Mouse (Mus musculus) cerebellum, adult 2 months (tissue): ENCODE data around the gene Zfp334.

Experiments used
- CTCF ChIP-seq: fragments of 200-500 bp; IDR thresholded peaks from 2 replicates; pipeline ENCODE4 v1.5.1; 2011; ENCODE audit warnings: low read depth, mild to moderate bottlenecking, control low read depth, low read length, moderate library complexity, borderline replicate concordance; ENCODE audit not compliant: insufficient read depth
- POLR2A ChIP-seq: fragments of 200-500 bp; IDR thresholded peaks from 2 replicates; pipeline ENCODE4 v1.6.1; 2011; ENCODE audit warnings: low read length, control low read depth, borderline replicate concordance; ENCODE audit not compliant: insufficient read depth

DNA sequence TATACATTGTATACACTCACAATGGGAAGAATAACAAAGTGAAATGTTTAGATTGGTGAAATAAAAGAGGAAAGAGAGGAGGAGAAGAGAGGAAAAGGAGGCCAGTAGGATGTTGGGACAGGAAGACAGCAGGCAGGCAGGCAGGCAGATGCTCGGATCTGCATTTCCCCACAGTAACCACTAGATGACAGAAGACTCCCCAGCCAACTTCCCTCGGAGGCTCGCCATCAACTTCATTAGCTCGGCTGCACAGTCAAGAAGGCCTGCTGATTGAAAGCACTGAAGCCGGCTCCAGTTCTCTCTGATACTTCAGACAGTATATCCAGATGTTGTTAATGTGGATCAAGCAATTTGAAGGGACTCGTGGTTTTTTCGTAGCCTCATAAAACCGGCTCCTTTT lies 3.5 kb upstream of the Zfp334 start:
- peak; percentile 68 for TF ChIP-seq CTCF
- no peak for TF ChIP-seq POLR2A
